Mouse (Mus musculus) frontal cortex, postnatal 10 days (tissue): ENCODE results near the gene Rnase2a.
"Not testable (repeated sequence)": the region's sequence is repeated elsewhere in the genome, so short reads cannot be mapped to it uniquely, and the experiment has no call there.

Source experiments
- DNase-seq, 2 experiments: peaks; one replicate each; pipeline ENCODE4 v3.0.0; 2022; ENCODE audit warnings: low spot score in 2 of 2, mixed read lengths in 1 of 2

Gene Rnase2a

DNA sequence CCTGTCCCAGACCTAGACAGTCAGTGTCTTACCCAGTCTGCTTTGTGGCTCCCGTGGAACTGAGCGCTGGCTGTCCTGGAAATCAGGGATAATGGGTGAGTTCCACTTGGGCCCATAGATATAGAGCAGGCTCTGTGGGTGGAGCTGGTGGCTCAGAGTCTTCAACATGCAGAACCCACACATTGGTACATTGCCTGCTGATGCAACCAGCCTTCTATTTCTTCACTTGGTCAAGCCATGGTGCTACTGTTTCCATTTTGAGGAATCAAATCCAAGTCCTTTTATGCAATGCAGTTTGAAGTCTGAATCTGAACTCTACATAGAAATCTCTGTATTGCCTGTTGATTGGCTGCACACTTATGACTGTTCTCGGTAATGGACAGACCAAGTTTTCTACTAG, at the start of gene Rnase2a:
TSS of gene Rnase2a (minus strand) at position 72 of the 400 bp plus-strand sequence.
- DNase-seq: no peak

DNA sequence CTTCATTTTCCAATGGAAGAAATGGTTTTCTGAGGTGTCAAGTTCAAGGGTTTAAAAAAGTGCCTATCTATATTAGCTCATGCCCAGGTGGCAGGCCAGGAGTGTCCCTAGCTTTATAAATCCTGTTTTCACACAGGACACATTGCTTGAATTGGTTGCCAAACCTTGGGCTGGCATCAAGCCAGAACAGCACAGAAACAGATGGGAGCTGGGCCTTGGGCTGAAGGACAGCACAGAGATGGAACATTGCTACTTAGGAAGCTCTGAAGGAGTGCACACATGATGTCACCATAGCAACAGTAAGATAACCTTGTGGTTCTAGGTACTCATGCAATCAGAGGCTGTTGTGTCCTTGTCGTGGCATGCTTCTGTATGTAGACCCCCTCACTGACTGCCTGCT, 35.6 kb upstream of the Rnase2a start:
- DNase-seq: peak in 1 of 2 experiments; percentile 8

DNA sequence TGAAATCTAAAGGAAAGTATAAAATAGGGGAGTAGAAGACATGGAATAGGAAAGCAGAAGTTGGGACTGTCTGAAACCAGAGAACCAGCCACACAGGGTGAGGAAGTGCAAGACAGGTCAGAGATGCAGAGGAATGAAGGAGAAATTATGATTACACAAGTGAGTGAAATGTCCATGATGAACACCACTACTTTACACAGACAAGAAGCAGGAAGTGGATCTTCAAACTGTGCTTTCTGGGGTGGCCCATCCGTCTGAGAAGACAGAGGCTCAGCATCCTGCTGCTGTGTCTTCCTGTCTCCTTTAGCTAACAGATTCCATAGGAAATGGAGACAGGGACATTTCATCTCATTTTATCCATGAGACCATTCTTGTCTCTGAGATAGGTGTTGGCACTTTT, 22.6 kb upstream of the Rnase2a start:
- DNase-seq: not testable (repeated sequence)

DNA sequence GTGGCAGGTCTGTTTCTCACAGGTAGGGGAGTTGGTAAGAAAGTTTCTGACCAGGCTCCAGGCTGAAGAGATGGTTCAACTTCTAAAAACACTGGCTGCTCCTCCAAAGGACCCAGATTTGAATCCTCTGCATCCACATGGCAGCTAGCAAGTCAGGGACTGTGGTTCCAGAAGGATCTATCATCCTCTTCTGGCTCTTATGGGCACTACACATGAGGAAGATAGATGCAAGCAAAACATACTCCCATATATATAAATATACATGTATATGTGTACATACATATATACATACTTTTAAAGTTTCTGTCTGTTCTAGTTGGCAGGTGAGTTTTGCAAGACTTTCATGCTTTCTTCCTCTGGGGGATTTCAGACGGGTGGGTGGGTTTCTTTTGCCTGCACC, 12.8 kb upstream of the Rnase2a start:
- no peak for DNase-seq

DNA sequence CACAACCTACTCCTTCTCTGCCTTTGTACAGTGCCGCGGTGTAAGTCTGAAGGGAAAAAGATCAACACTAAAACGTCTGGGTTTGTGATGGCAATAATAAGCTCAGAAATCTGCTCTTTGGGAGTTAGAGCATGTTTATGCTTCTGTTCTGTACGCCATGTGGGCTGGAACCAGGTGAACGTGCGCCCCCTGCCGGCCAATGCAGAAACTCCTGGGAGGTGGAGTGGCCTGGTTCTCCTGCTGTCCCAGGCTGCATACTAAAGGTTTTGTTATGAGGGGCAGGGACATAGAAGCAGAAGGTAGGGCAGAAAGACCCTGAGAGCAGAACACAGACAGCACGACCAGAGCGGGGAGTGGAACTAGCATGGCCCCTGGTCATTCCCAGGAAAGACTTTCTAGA, 10.2 kb upstream of the Rnase2a start:
- peak; percentile 29 to 62 for DNase-seq

DNA sequence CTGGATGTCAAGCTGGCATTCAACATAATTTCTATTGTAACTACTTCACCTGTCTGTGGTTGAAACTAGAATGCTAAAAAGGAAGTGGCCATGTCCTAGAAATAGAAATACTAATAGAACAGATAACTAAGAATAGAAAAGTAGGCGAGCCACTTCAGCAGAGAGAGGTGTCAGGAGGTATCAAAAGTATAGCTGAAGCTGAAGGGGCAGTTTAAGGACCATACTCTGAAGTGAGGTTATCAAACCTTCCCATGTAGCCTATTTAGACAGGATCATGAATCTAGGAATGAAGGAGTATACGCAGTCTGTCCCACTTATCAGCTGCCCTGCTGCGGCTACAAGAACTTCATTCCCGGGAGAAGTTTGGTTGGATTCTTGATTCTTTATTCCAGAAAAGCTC, 9.8 kb upstream of the Rnase2a start:
- no peak for DNase-seq

DNA sequence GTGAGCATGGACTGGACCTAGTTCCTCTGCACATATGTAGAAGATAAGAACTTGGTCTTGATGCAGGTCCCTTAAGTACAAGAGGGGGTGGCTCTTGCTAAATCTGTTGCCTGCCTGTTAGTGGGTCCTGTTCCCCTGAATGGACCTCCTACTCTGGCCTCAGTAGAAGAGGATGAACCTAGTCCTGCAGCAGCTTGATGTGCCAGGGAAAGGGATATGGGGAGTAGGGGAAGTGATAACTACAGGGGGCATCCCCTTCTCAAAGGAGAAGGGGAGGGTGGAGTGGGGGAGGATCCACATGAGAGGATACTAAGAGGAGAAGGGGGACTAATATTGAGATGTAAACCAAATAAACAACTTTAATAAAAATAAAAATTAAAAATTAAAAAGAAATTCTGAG, 6.5 kb upstream of the Rnase2a start:
- DNase-seq: no peak

DNA sequence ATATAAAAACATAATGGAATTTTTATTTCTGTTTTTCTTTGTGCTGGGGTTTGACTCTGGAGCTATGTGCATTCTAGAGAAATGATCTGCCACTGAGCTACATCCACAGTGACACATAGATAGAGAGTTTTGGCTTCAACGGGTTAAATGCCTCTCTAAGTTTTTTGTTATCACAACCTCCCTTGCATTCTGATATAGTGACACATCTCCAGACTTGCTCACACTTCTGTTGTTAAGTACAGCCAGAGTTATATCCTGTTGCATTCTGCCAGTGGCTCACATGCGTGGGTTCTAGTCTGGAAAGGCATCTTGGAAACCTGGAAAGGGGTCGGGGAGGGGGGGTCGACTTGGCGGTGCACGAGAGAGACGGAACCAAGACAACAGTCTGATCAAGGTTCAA, 3.8 kb upstream of the Rnase2a start:
- no peak for DNase-seq

DNA sequence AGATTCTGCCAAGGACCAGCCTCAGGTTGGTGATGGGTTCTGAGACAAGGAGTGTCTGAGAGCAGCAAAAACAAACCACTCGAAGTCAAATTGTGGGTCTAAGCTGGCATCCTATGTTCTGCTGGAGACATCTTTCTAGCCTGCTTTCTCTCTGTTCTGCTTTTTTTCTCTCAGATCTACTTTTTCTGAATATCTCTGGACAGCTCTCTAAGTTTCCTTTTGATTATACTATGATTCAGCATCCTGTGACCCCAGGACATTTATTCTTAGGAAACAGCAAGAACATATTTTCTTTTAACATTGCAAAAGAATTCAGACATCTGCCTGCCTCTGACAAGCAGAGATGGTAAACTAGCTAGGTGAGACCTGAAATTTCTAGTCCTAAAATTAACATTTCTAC, 2.3 kb downstream of the Rnase2a start:
- no peak for DNase-seq

DNA sequence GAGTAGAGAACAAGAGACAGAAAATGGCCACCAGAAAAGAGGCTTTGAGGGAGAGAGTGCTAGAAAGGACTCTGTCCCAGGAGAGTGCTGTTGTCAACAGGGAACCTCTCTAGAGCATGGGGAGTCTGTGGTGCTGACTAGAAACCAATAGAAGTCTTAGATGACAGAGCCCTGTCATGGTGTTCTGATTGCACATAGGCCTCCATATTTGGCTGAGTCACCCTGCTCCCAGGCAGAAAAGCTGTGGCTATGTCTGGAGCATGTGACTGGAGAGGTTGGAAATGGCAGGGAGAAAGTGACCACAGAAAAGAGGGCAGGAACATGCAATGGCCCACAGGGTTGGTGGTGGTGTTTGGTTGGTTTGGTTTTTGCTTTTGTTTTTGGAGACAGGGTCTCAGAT, 3.7 kb downstream of the Rnase2a start:
- not testable (repeated sequence) for DNase-seq

DNA sequence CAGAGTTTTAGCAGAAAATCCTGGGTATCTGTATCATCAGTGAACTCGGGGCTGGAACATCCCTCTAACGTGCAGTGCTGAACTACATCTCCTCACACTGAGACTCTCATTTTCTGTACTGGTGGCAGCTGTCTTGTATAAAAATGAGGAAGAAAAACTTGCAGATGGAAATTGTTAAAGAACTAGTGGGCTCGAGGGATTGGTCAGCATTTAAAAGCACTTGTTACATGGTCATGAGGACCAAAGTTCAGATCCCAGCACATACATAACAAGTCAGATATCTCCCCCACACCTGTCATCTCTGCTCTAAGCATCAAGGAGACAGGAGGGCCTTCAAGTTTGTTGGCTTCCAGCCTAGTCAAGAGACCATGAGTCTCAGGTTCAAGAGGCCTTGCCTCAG, 5.6 kb downstream of the Rnase2a start:
- no peak for DNase-seq

DNA sequence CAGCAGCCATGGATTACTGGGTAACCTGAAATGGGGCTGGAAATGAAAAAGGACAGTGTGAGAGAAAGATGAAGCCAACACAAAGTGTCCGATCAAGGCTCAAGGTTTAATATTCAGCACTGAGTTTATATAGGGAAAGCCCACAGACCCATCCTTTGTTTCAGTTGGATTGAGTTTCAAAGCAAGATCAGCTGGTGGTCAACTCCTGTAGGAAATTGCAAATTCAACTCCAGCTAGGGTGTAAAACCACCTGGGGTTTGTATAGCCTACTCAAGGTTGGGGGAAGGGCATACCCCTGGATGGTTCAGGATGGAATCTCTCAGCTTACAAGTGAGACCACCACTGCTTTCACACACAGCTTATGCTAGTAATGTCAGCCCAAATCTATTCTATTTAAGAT, 8.2 kb downstream of the Rnase2a start:
- DNase-seq: no peak

DNA sequence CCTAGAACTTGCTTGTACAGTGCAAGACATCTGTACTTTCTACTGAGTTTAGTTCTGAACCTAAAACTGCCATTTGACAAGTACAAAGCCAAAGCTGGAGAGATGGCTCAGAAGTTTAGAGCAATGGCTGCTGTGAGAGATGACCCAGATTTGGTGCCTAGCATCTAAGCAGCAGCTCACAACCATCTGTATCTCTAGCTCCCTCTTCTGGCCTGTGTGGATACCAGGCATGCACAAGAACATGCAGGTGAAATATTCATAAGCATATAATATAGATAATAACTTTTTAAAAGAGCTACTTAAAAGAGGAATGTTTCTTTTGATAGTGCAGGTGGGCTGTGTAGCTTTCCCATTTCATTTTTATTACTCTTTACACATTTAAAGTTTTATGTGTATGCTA, 15.0 kb downstream of the Rnase2a start:
- peak; percentile 5 to 9 for DNase-seq

DNA sequence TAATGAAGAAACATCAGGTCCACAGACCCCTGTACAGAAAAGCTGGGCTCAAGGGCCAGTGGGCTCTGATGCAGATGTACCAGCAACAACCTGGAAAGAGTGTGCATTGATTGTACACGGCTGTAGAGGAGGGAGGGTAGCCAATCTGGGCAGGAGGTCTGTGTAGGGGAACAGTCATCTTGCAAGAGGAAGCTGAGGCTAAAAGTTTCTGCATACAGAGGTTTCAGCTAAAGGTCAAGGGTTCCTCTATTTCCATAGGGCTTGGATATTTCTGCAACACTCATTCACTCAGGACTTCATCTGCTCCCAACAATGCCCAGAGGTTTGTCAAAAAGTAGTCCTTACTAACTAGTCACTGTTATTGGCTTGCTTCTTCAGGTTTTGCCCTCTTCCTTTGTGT, 18.4 kb downstream of the Rnase2a start:
- DNase-seq: not testable (repeated sequence)

DNA sequence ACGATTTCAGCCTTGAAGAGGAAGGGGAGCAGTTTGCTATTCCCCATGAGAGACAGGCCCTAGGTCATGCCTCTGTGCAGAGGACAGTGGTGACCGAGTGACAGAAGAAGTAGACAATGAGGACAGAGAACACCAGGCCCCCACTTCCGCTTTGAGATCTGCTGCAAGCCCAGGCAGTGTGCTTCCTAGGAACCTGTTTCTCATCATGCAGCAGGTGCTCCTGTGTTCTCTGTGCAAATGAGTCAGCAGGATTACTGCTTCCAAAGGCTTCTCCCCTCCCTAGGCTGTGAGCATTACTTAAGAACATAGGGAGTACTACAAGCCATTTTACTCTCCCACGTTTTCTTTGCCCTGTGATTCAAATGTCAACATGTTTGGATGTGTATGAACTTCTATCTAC, 26.3 kb downstream of the Rnase2a start:
- DNase-seq: not testable (repeated sequence)

DNA sequence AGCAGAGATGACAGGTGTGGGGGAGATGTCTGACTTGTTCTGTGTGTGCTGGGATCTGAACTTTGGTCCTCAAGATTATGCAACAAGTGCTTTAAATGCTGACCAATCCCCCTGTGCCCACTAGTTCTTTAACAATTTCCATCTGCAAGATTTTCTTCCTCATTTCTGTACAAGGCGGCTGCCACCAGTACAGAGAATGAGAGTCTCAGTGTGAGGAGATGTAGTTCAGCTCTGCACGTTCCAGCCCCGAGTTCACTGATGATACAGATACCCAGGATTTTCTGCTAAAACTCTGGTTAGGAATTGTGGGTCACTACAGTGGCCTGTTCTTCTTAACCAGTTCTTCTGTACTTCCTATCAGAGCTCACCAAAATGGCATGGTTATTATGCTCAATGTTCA, 35.8 kb downstream of the Rnase2a start:
- not testable (repeated sequence) for DNase-seq
